Mouse (Mus musculus): Measurements from ENCODE around the gene Inca1.

The Inca1 gene

GRCm38 (mm10) chr11:70701221-70701955 lies 1.4 kb upstream of the Inca1 start:
- DNase-seq, result peak in 1 of 2 experiments; percentile 46

- DNase-seq, result peak; percentile 81 to 86
These were observed 658 bp upstream of the Inca1 start for GRCm38 (mm10) chr11:70700613-70701012.

- no peak for DNase-seq
These were observed 904 bp downstream of the Inca1 start for GRCm38 (mm10) chr11:70699051-70699450.

- DNase-seq, result no peak
These were observed 2.6 kb downstream of the Inca1 start for GRCm38 (mm10) chr11:70697376-70697775.

- DNase-seq, result no peak
These were observed 6.5 kb downstream of the Inca1 start for GRCm38 (mm10) chr11:70693504-70693903.

- no peak for DNase-seq
These were observed 10.4 kb downstream of the Inca1 start for GRCm38 (mm10) chr11:70689578-70689977.

- DNase-seq, result no peak
These were observed 11.6 kb downstream of the Inca1 start for GRCm38 (mm10) chr11:70688372-70688771.

- DNase-seq, result peak; percentile 92 to 93
These were observed 12.3 kb downstream of the Inca1 start, which contains the start of gene Camta2 for GRCm38 (mm10) chr11:70687601-70688199. Gene Camta2, minus strand, starts transcription at chr11:70688105.

- peak; percentile 44 for DNase-seq
These were observed 12.9 kb downstream of the Inca1 start for GRCm38 (mm10) chr11:70686901-70687566.

GRCm38 (mm10) chr11:70683640-70684039 lies 16.3 kb downstream of the Inca1 start:
- DNase-seq, result no peak

- peak in 1 of 2 experiments; percentile 63 for DNase-seq
These were observed 17.9 kb downstream of the Inca1 start for GRCm38 (mm10) chr11:70681897-70682581.

- DNase-seq, result no peak
These were observed 18.8 kb downstream of the Inca1 start for GRCm38 (mm10) chr11:70681170-70681569.

- DNase-seq, result peak; percentile 58 to 62
These were observed 20.1 kb downstream of the Inca1 start for GRCm38 (mm10) chr11:70679894-70680293.

GRCm38 (mm10) chr11:70679361-70679760 lies 20.6 kb downstream of the Inca1 start:
- DNase-seq, result no peak

- no peak for DNase-seq
These were observed 21.4 kb downstream of the Inca1 start for GRCm38 (mm10) chr11:70678576-70678975.

GRCm38 (mm10) chr11:70678092-70678491 lies 21.9 kb downstream of the Inca1 start:
- no peak for DNase-seq

GRCm38 (mm10) chr11:70674501-70674900 lies 25.5 kb downstream of the Inca1 start:
- DNase-seq, result no peak

GRCm38 (mm10) chr11:70674014-70674413 lies 25.9 kb downstream of the Inca1 start:
- no peak for DNase-seq

GRCm38 (mm10) chr11:70671333-70672047 lies 28.5 kb downstream of the Inca1 start:
- no peak for DNase-seq

- DNase-seq, result peak in 1 of 2 experiments; percentile 27
These were observed 29.5 kb downstream of the Inca1 start for GRCm38 (mm10) chr11:70670483-70670882.

GRCm38 (mm10) chr11:70669582-70670345 lies 30.2 kb downstream of the Inca1 start:
- DNase-seq, result peak; percentile 85 to 87
